Mouse (Mus musculus) kidney, postnatal 10 days (tissue): Measurements from ENCODE around the gene Fbxl18.

ENCODE experiments used
- DNase-seq: peaks from one replicate; pipeline ENCODE4 v3.0.0; 2021; ENCODE audit warnings: mixed read lengths

Gene Fbxl18

DNA sequence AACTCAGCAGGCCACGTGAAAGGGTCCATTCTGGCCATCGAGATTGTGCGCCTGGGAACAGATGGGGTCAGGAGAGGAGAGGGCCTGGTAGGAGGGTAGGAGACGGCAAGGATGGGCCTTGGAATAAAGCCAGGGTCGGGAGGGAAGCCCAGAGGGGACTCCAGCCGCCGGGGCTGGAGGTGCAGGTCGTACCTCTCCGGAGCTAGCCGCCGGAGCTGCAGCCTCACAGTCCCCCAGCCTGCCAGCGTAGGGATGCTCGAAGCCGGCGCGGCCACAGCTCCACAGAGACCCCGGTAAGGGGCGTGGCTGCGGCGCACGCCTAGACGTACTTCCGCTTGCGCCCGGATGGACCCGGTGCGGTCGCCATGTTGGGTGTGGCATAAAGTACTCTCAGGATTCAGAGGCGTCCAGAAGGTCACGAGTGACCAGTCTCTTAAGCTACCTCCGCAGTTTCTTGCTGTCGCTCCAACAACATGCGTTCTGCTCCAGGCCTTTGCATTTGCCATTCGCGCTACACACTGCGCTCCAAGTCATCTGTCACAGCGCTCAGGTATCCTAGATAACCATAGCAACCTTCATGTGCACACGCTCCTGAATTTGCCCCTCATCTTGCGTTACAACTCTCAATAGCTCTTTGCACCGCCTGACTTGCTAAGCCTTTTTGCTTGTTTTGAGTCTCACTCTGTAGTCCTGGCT, at the start of gene Fbxl18:
Gene Fbxl18, minus strand, starts transcription at position 504 of the 696 bp plus-strand sequence.
- DNase-seq: peak; percentile 95

DNA sequence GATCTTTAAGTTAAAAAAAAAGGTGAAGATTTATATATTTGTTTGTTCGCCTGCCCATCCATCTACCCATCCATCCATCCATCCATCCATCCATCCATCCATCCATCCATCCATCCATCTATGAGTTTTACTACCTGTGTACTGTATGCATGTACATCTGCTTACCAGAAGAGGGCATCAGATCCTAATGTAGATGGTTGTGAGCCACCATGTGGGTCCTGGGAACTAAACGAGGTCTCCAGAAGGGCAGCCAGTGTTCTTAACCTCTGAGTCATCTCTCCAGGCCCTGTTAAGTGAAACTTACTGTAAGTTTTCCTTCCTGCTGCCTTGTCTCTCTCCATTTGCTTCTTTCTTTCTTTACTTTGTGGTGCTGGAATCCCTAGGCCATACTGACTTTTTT, 45.2 kb upstream of the Fbxl18 start:
- no peak for DNase-seq

DNA sequence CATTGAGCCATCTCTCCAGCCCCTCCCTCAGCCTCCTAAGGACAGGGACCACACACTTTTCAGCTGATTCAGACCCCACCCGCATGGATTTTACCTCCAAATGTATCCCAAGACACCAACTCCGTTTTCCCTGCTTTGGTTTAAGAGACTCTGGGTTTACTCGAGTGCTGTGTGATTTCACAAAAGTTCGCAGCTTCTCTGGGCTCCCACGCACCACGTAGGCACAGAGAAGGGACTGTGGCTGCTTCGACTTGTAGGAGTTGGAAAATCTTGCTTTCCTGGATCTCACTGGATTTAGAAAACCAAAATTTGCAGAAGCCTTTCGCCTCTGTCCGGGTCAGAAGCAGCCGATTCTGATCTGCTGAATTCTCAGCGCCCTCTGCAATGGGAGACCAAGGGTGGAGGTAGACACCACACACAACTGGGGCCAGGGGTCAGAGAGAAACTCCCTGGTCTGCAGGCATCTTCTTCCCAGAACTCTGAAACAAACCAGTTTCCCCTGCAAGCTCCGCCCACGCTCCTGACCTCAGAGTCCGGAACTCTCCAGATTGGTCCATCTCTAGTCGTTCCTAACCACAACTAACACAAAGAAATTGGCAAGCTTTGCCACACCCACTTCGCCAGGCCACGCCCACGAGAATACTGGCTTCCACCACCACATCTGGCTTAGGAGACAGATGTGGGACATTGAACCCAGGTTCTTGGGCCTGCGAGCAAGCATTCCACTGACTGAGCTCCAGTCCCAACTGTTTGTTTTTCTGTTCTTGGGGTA, 42.9 kb upstream of the Fbxl18 start:
- peak; percentile 72 for DNase-seq

DNA sequence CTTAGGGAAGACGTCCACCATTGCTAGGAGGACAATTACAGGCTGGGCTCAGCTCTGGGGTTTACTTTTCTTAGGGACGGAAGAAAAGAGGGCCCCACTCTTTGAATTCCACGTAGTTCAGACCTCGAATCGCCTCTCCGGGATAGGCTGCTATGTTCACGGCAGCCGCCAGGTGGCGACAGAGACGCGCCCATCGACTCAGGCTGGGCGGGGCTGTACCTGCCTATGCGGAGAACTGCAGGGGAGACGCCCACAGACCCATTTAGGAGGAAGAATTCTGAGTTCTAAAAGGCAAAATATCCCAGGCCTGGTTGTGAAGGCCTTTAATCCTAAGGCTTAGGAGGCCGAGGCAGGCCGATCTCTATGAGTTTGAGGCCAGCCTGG, 41.1 kb upstream of the Fbxl18 start:
- peak; percentile 87 for DNase-seq

DNA sequence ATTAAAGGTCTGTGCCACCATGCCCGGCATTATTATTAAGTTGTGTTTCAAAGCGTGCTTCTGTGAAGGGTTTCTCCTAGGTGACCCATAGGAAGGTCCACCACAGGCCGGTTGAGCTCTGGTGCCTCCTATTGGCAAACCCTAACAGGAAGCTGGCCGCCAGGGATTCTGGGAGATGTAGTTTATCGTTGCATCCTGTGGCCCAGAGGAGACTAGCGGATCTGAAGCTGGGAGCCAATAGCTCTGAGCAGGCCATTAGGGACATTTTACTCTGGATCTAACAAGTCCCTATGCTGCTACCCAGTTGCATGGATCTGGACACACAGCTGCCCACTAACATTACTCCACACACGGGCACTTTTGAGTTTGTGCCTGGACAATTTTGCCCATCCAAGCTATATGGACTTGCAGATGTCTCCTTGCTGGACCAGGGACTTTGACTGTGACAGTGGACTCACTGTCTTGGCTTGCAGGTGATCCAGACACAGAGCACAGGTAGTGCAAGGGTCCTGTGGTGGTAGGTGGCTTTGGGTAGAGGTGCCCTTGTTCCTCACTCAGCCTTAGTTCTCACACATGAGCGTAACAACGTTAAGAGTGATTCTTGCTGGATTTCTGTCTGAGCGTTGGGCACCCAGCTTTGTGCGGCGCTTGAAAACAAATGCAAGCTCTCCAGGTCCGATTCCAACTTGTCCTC, 40.6 kb upstream of the Fbxl18 start:
- peak; percentile 83 for DNase-seq

DNA sequence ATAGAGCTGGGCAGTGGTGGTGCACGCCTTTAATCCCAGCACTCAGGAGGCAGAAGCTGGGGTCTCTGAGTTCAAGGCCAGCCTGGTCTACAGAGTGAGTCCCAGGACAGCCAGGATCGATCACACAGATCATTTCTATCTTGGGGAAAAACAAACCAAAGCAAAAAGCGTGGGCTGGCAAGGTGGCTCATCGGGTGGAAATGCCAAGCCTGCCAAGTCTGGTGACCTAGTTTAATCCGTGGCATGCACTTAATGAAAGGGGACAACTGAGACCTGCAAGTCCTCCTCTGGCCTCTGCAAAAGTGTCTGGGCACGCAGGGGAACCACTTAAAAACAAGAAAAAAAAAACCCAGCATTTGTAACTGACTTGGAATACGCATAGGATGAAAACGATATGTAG, 37.5 kb upstream of the Fbxl18 start:
- DNase-seq: no peak

DNA sequence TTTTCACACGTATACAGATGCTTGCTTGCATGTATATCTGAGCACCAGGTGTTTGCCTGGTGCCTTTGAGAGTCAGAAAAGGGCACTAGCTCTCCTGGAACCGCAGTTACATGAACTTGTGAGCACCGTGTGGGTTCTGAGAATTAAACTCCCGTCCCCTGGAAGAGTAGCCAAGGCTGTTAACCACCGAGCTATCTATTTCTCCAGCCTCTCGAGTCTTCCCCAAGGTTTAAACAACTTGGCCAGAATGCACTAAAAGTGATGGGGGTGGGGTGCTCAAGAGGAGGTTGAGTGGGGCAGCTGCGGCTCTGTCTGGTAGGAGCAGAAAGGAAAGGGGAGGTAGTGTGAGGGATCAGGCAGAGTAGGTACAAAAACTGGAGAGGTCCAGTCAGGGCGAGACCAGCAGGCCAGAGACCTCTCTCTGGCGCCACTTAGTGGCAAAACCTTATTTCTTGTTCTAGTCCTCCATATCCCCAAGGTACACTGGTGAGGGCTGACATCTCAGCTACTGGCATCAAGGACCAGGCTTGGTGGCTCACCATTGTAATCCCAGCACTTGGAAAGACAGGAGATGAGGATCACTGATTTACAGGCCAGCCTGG, 37.0 kb upstream of the Fbxl18 start:
- DNase-seq: peak; percentile 87

DNA sequence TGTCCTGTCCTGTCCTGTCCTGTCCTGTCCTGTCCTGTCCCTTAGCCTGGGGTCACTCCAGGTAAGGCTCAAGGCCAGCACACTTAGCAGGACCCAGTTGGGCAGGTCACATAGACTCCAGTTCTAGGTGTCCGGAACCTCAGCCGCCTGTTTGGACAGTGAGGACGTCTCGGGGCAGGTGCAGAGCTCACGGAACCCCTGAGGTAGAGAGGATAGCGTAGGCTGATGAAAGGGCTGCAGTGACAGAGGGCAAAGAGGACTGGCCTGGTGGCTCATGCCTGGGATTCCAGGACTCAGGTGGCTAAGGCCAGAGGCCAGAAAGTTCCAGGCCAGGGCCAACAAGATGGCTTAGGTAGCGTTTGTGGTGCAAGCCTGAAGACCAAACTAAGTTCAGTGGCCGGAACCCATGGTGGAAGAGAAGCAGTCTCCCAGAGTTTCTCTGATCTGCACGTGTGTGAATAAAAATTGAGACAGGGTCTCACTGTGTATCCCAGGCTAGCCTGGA, 36.1 kb upstream of the Fbxl18 start:
- DNase-seq: no peak

DNA sequence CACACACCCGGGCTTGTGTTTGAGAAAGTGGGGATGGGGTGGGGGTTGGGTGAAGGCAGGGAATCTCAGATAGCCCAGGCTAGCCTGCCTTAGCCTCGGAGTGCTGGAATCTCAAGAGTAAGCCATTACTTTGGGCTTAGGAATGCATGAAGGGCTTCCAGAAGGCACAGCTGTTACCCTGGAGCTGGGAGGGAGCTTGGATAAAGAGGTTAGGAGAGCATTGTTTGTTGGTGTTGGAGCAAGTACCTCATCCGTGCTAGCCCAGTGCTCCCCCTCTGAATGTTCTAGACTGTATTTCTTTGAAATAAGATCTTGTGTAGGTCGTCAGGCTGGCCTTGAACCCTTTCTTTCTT, 34.2 kb upstream of the Fbxl18 start:
- DNase-seq: no peak

DNA sequence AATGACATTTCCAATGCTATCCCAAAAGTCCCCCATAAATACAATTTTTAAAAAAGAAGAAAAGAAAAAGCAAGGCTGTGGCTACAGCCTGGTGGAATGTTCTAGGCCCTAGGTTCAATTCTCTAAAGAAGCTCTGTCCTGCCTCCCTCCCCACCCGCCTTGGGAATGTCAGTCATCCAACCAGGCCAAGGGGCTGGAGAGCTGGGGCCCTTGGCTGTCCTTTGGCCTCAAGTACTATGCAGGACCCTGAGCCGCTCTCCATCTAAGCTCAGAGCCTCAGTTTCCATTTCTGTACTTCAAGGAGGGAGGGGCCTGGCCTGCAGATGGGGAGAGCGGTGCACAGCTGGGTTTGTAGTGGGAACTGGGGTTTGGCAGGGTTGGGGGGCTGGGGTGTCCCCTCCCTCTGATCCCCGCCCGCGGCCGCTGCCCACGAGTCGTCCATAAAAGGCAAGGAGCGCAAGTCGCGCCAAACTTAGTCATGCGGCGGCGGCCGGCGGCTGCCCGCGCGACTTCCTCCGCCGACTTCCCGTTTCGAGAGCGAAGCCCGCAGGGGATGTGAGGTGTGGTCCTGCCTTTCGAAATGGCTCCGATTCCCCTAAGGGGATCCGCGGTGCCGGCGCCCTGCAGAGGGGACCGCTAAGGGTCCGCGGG, 33.7 kb upstream of the Fbxl18 start:
- peak; percentile 89 for DNase-seq

DNA sequence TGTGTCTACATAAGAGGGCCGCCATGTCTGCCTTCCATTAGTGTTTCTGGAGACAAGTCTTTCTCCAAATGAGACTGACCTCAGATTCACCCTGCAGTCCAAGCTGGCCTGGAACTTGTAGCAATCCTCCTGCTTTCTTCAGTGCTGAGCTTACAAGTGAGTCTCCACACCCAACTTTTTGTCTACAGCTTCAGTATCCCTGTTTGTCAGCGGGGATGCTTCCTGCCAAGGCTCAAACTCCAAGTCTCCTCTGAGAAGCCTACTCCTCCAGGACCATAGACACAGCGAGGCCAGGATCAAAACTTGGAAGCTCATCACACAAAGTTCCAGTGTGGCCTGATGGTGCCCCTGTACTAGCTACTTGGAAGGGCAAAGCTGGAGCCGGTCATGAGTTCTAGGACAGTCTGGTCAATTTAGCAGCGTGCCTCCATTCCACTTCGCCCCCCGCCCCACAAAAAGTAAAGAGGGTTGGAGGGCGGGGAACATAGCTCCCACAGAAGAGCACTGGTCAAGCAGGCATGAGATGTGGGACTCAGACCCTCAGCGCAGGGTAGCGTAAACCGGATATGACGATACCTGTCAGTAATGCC, 32.2 kb upstream of the Fbxl18 start:
- no peak for DNase-seq

DNA sequence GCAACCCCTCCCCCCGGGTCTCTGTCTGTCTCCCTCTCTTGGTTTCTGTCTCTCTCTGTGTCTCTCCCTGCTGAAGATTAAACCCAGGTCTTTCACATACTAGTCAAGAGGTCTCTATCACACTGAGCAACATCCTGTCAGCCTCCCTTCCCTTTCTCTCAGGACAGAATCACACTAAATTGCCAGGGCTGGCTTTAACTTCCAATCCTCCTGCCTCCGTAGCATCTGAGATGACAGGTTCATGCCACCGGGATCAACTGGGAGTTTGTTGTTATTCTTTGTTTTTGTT, 31.7 kb upstream of the Fbxl18 start:
- DNase-seq: no peak

DNA sequence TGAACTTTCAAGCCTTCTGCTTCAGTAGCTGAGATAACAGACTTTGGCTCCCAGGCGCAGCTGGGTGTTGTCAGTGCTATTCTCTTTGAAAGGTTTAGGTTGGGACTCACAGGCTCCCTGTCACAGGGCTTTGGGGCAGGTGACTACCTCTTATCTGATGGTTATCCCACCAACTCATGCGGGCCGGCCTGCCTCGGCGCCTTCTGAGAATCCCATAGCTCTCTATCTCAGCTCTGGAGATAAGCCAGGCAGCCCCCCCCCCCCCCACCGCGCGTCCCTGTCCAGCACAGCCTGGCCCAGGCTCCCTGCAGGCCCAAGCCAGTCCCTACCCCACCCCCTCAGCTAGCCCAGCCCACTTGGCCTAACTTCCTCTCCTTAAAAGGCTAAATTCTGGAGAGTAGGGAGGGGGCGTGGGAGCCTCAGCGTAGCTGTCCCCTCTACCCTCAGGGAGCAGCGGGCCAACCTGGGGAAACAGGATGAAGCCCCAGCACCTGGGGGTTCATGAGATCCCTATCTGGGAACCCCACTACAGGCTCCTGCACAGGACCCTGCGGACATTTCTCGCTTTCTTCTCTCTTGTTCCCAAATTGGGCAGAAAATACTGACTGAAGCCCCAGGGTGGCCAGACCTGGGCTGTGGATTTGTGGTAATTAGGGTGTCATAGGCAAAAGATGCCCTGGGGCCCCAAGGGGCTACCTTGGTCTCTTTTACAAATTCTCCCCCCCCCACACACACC, 31.2 kb upstream of the Fbxl18 start:
- DNase-seq: peak; percentile 84

DNA sequence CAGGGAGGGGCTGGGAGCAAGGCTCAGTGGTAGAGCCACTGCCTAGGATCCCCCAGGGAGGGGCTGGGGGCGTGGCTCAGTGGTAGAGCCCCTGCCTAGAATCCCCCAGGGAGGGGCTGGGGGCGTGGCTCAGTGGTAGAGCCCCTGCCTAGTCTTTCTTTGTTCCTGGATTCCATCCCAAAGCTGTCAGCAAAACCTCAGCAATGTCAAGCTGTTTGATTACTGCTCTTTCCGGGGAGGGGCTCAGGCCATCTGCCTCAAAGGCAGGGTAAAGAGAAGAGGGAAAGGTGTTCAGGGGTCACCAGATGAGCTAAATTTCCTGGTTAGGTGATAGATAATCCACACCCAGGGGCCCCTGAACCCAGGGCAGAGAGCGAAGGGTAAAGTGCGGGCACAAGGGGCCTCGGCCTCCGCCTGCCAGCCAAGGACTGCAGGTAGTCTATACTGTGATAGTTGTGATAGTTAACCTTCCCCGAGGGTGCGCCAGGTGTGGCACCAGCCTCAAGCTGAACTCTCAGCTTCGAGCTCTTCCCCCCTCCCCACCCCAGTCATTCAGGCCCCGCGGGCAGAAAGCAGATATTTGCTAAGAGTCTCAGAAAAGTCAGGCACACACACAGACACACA, 29.2 kb upstream of the Fbxl18 start:
- no peak for DNase-seq

DNA sequence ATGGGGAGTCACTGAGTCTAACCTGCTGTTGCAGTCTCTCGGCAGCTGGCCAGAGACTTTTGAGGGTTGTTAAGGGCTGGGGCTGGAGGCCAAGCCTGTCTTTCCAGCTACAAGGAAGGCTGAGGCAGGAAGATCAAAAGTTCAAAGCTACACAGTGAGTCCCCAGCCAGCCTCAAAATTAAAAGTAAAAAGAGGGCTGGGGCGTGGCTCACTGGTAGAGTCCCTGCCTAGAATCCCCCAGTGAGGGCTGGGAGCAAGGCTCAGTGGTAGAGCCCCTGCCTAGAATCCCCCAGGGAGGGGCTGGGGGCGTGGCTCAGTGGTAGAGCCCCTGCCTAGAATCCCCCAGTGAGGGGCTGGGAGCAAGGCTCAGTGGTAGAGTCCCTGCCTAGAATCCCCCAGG, 28.6 kb upstream of the Fbxl18 start:
- DNase-seq: no peak

DNA sequence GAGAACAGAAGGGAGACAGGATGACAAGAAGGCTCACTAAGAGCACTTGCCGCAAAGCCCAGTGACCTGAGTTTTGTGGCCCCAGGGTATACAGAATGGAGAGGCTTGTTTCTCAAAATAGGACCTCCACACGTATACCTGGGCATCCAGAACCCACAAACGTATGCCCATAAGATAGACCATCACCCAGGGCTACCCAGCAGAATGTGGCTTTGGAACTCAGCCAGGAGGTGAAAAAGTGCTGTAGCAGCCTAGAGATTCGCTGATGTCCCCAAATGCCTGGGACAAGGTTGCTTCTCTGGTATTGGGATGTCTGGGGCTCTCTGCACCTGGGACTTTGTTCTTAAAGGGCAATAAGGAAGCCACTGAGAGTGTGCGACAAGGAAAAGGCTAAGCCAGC, 27.0 kb upstream of the Fbxl18 start:
- no peak for DNase-seq

DNA sequence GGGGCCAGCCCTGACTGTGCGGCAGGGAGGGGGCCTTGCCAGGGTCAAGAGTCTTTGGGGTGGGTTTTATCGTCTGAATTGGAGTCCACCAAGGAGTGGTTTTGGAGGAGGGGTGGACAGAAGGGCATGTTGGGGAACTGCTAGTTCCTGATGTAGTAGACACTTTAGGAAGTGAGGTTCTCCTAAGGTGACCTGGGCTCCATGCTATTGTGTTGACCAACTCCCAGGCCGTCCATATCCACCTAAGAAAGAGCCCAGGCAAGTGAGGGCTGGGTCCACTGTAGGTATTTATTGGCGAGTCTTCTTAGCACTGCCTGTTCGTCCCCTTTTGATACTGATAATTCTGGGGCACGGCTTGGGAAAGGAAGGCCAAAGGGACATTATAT, 25.8 kb upstream of the Fbxl18 start:
- no peak for DNase-seq

DNA sequence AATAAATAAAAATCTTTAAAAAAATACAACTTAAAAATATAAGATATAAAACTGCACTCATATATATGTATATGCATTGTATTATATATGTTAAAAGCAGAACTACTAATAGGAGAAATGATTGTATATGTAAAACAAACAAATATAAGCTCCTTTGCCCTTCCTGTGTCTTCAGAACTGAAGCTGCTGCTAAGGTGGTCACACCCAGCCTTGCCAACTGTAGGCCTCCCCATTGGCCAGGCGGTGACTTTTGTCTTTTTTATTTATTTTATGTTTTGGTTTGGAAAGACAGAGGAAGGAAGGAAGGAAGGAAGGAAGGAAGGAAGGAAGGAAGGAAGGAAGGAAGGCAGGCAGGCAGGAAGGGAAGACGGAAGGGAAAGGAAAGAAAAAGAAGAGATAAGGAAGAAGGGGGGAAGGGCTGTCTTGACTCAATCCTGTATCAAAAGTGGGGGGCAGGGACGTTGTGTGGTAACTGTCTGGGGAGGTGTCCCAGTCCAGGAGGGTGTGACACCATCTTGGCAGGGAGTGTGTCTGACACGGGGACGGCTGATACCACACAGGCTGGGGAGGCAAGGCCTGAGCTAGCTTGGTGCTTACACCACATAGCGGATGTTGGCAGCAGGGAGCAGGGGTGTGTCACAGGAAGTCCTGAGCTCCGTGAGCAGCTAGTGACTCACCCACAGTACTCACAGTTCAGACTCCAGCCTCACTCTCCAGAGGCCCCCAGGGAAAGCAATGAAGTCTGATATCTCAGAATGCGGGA, 25.3 kb upstream of the Fbxl18 start:
- DNase-seq: peak; percentile 72

DNA sequence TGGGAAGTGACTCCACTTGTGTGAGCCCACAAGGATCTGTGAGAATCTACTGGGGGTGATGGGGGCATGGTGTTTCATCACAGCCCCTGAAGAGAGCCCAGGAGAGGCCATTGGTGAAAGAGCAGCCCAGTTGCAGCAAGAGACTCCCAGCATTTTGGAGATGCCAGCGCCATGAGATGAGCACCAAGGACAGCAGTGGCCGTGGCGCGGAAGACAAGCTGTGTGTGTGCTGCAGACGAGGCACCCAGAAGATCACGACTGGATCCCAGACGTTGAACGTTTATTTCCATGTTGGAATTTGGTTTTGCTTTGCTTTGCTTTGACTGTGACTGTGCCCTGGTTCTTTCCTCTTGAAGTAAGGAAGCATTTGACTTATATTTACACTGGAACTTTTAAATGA, 22.2 kb upstream of the Fbxl18 start:
- DNase-seq: no peak

DNA sequence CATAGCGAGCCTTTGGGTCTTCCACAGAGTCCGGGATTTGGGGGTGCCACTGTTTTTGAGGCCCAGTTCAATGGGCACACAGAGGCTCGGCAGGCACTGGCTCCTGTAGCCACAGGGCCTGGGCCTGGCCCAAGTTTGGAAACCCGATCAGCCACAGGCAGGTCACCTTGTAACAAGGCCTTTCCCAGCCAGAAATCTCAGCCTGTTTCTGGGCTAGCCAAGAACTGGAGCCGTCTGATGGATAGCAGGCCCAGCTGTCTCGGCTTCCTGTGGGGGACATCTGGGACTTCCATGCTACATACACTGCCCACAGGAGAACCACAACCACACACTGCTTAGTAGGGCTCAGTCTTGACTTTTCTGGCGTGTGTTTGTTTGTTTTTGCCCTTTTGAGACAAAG, 21.4 kb upstream of the Fbxl18 start:
- no peak for DNase-seq

DNA sequence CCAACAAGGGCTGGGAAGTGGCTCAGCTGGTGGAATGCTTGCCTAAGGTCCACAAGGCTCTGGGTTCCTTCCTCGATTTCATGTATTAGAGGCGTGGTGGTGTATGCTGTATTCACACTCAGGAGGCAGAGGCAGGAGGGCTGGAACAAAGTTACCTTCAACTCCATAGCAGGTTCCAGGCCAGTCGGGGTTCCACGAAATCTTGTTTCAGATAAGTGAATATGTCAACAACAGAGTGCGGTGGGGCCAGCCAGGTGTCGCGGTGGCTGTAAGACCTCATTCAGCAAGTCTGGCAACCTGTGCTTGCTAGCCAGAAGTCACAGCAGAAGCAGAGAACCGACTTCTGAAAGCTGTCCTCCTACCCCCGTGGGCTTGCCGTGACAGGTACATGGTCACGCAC, 20.0 kb upstream of the Fbxl18 start:
- no peak for DNase-seq
